ENCODE assay signal across 8 mouse cellular contexts in genomic region chr11:98602090-98602690, GRCm38 (mm10). TPM values are rescaled to one million over a fixed set of nuclear protein-coding genes. Genes with fewer than 3 reads are reported as not detected.
A peak's percentile ranks its signal among the peaks of the same experiment; 100 is the strongest.
DNase-seq lines count a peak whose midpoint lies in the region; ATAC-seq and TF ChIP-seq lines count a peak whose summit lies in the region.

No protein-coding gene starts in this region.

- no peak for TF ChIP-seq POLR2A in kidney, adult 2 months (IDR thresholded peaks at IDR 0.05; ENCODE audit: low read depth, low read length)

- H3K27me3 ChIP-seq in kidney, adult 2 months (replicated peaks; ENCODE audit: control insufficient read depth, insufficient read depth, low read length), result peaks cover 1% of the 10 kb centered on the region; the same call in 1 of the 2 replicates
- H3K27me3 ChIP-seq in embryonic facial prominence, embryonic 15.5 days, result peaks cover 29% of the 10 kb centered on the region
- peaks cover 23% of the 10 kb centered on the region for H3K27me3 ChIP-seq in midbrain, embryonic 13.5 days

- WGBS in kidney, adult 2 months, result 4% methylated on average over 20 of the region's 20 CpGs
- WGBS in embryonic facial prominence, embryonic 15.5 days, result 2% methylated on average over 20 of the region's 20 CpGs
- 1% methylated on average over 19 of the region's 20 CpGs for WGBS in midbrain, embryonic 13.5 days

- ATAC-seq in embryonic facial prominence, embryonic 15.5 days (ENCODE audit: insufficient number of reproducible peaks, low FRiP score, low TSS enrichment, low read depth), result no peak
- ATAC-seq in midbrain, embryonic 13.5 days, result peak; percentile 53; the same call in 1 of the 2 replicates

- H3K36me3 ChIP-seq in kidney, adult 2 months (ENCODE audit: control insufficient read depth, insufficient read depth, low read length), result no peaks in the 10 kb centered on the region
- no peaks in the 10 kb centered on the region for H3K36me3 ChIP-seq in embryonic facial prominence, embryonic 15.5 days
- H3K36me3 ChIP-seq in midbrain, embryonic 13.5 days, result no peaks in the 10 kb centered on the region

- no peak for TF ChIP-seq CTCF in kidney, adult 2 months (conservative IDR thresholded peaks at IDR 0.05; ENCODE audit: insufficient read depth, insufficient read length, low read depth, low read length)

- no peak overlapping the region for H3K27ac ChIP-seq in kidney, adult 2 months (ENCODE audit: insufficient read depth, low read depth, low read length)
- no peak overlapping the region for H3K27ac ChIP-seq in embryonic facial prominence, embryonic 15.5 days (replicated peaks)
- no peak overlapping the region for H3K27ac ChIP-seq in midbrain, embryonic 13.5 days

- intact Hi-C loops in left cerebral cortex, postnatal 14 days (cut with DNase I), result no loop called here

- H3K4me1 ChIP-seq in kidney, adult 2 months (ENCODE audit: control insufficient read depth, insufficient read depth, low read length), result no peaks in the 10 kb centered on the region
- peaks cover 15% of the 10 kb centered on the region; the same call in 1 of the 2 replicates for H3K4me1 ChIP-seq in embryonic facial prominence, embryonic 15.5 days
- H3K4me1 ChIP-seq in midbrain, embryonic 13.5 days (replicated peaks), result 0 out of 2 replicates have a peak, but pooled peaks cover 8% of the 10 kb centered on the region

- peak overlapping the region; percentile 45 for H3K4me2 ChIP-seq in embryonic facial prominence, embryonic 15.5 days (replicated peaks)
- H3K4me2 ChIP-seq in midbrain, embryonic 13.5 days (replicated peaks), result peak overlapping the region; percentile 53

- no peak overlapping the region for H3K9ac ChIP-seq in embryonic facial prominence, embryonic 15.5 days
- H3K9ac ChIP-seq in midbrain, embryonic 13.5 days (replicated peaks), result no peak overlapping the region; the same call in 1 of the 2 replicates

- no peaks in the 10 kb centered on the region for H3K9me3 ChIP-seq in embryonic facial prominence, embryonic 15.5 days (replicated peaks)
- no peaks in the 10 kb centered on the region for H3K9me3 ChIP-seq in midbrain, embryonic 13.5 days

- peak; percentile 64 for DNase-seq in kidney, postnatal 10 days
- no peak for DNase-seq in kidney, adult 2 months
- peak; percentile 74 to 82 for DNase-seq in kidney, postnatal 4 days
- DNase-seq in thymus, postnatal 4 days, result peak; percentile 80
- no peak for DNase-seq in left cerebral cortex, postnatal 14 days (ENCODE audit: low spot score in 2 of 2)
- no peak for DNase-seq in frontal cortex, postnatal 36 days (ENCODE audit: low spot score in 2 of 2)

- no peak overlapping the region for H3K4me3 ChIP-seq in kidney, adult 2 months (ENCODE audit: insufficient read depth, low read depth, low read length)
- H3K4me3 ChIP-seq in embryonic facial prominence, embryonic 15.5 days (replicated peaks), result peak overlapping the region; percentile 23
- peak overlapping the region; percentile 32 for H3K4me3 ChIP-seq in midbrain, embryonic 13.5 days (replicated peaks)

RNA-seq across cellular contexts. Expression of gene Lrrc3c, which starts 4.1 kb away (rescaled TPM):
- polyA plus RNA-seq in kidney, adult 2 months (2012; rRNA removed), result not detected in 2 replicates
- not detected in 2 replicates for polyA plus RNA-seq in embryonic facial prominence, embryonic 15.5 days (2015; fragmentation: Nextera tagmentation; extraction: Ambion mirVana)
- polyA plus RNA-seq in midbrain, embryonic 13.5 days (2015; fragmentation: Nextera tagmentation; extraction: Ambion mirVana), result not detected in 2 replicates
- not detected for total RNA-seq in left cerebral cortex, postnatal 14 days (2021)

RNA-seq across cellular contexts. Expression of gene Ormdl3, which starts 15.0 kb away (rescaled TPM):
- 57.2 and 60.2 TPM in 2 replicates for polyA plus RNA-seq in kidney, adult 2 months (2012; rRNA removed)
- polyA plus RNA-seq in embryonic facial prominence, embryonic 15.5 days (2015; fragmentation: Nextera tagmentation; extraction: Ambion mirVana), result 76.4 and 87.3 TPM in 2 replicates
- polyA plus RNA-seq in midbrain, embryonic 13.5 days (2015; fragmentation: Nextera tagmentation; extraction: Ambion mirVana), result 87.0 and 97.3 TPM in 2 replicates
- 10 to 100 TPM; 44.6 to 49.4 TPM for total RNA-seq in left cerebral cortex, postnatal 14 days (2021)

RNA-seq across cellular contexts. Expression of gene Gm12355, which starts 23.3 kb away (rescaled TPM):
- not detected in 2 replicates for polyA plus RNA-seq in kidney, adult 2 months (2012; rRNA removed)
- 0.85 and 2.6 TPM in 2 replicates for polyA plus RNA-seq in embryonic facial prominence, embryonic 15.5 days (2015; fragmentation: Nextera tagmentation; extraction: Ambion mirVana)
- polyA plus RNA-seq in midbrain, embryonic 13.5 days (2015; fragmentation: Nextera tagmentation; extraction: Ambion mirVana), result 0.90 and 1.5 TPM in 2 replicates
- total RNA-seq in left cerebral cortex, postnatal 14 days (2021), result 10 to 100 TPM; 10.3 to 12.7 TPM

RNA-seq across cellular contexts. Expression of gene Gsdma3, which starts 24.0 kb away (rescaled TPM):
- polyA plus RNA-seq in kidney, adult 2 months (2012; rRNA removed), result not detected in 2 replicates
- polyA plus RNA-seq in embryonic facial prominence, embryonic 15.5 days (2015; fragmentation: Nextera tagmentation; extraction: Ambion mirVana), result not detected in 2 replicates
- not detected in 2 replicates for polyA plus RNA-seq in midbrain, embryonic 13.5 days (2015; fragmentation: Nextera tagmentation; extraction: Ambion mirVana)
- under 1 TPM; 0.31 to 0.38 TPM for total RNA-seq in left cerebral cortex, postnatal 14 days (2021)

RNA-seq across cellular contexts. Expression of gene Gsdma2, which starts 44.4 kb away (rescaled TPM):
- polyA plus RNA-seq in kidney, adult 2 months (2012; rRNA removed), result not detected in 2 replicates
- polyA plus RNA-seq in embryonic facial prominence, embryonic 15.5 days (2015; fragmentation: Nextera tagmentation; extraction: Ambion mirVana), result not detected in 2 replicates
- not detected in 2 replicates for polyA plus RNA-seq in midbrain, embryonic 13.5 days (2015; fragmentation: Nextera tagmentation; extraction: Ambion mirVana)
- total RNA-seq in left cerebral cortex, postnatal 14 days (2021), result not detected

Comparison
In these comparisons a context has a peak if more than half of its experiments do, and no peak if none do; other contexts are left out.
1. DNase-seq: peak in kidney, postnatal 10 days (single experiment), kidney, postnatal 4 days (2 of 2) and thymus, postnatal 4 days (single experiment); none in kidney, adult 2 months (single experiment), left cerebral cortex, postnatal 14 days (0 of 2) and frontal cortex, postnatal 36 days (0 of 2).